Mouse (Mus musculus) forebrain, embryonic 15.5 days (tissue): ENCODE data around the gene Nudt1. TPM values are rescaled to one million over a fixed set of nuclear protein-coding genes. Genes with fewer than 3 reads are reported as not detected.

ENCODE experiments used
- ATAC-seq: fragments of 200-750 bp; cut with Nextera tagmentation; replicated peaks from 2 replicates; pipeline ENCODE4 v1.8.0; 2017; ENCODE audit warnings: mild to moderate bottlenecking, moderate TSS enrichment, moderate library complexity
- H3K27ac ChIP-seq: fragments of 300-500 bp; sonication (generic); replicated peaks from 2 replicates; pipeline ENCODE4 v1.5.1; 2015; ENCODE audit warnings: mild to moderate bottlenecking, inconsistent platforms
- H3K27me3 ChIP-seq: fragments of 300-500 bp; sonication (generic); 2 replicates; pipeline ENCODE4 v1.6.1; 2015; ENCODE audit warnings: inconsistent platforms
- H3K36me3 ChIP-seq: fragments of 300-500 bp; sonication (generic); 2 replicates; pipeline ENCODE4 v1.6.1; 2015; ENCODE audit warnings: mild to moderate bottlenecking, inconsistent platforms
- H3K4me1 ChIP-seq: fragments of 300-500 bp; sonication (generic); 2 replicates; pipeline ENCODE4 v1.6.1; 2015; ENCODE audit warnings: inconsistent platforms
- H3K4me2 ChIP-seq: fragments of 300-500 bp; sonication (generic); replicated peaks from 2 replicates; pipeline ENCODE4 v1.6.1; 2015; ENCODE audit warnings: mild to moderate bottlenecking, inconsistent platforms
- H3K4me3 ChIP-seq: fragments of 300-500 bp; sonication (generic); 2 replicates; pipeline ENCODE4 v1.5.1; 2015; ENCODE audit warnings: mild to moderate bottlenecking, inconsistent platforms
- H3K9ac ChIP-seq: fragments of 300-500 bp; sonication (generic); replicated peaks from 2 replicates; pipeline ENCODE4 v1.6.1; 2015; ENCODE audit warnings: mild to moderate bottlenecking, inconsistent platforms
- H3K9me3 ChIP-seq: fragments of 300-500 bp; sonication (generic); 2 replicates; pipeline ENCODE4 v1.6.1; 2016; ENCODE audit warnings: inconsistent platforms
- WGBS: fragments of 180-500 bp; shearing (Covaris S2); methylation state at CpG from one replicate; pipeline ENCODE4 v1.1.7; 2015; ENCODE audit warnings: mixed read lengths; 5-methylcytosine and 5-hydroxymethylcytosine counted together
- polyA plus RNA-seq: library from polyadenylated mRNA; unstranded; fragments of >200 nt; fragmentation: Nextera tagmentation; extraction: Ambion mirVana; gene quantifications from 2 replicates; pipeline ENCODE4 v1.2.1, GENCODE M21; 2015

Gene Nudt1
- polyA plus RNA-seq, 1 experiment from 2014 or later, result 22.3 TPM

GRCm38 (mm10) chr5:140307602-140308001 is 13.9 kb upstream of the Nudt1 start:
- Histone ChIP-seq H3K9me3 (no peaks in the 10 kb centered on the region), H3K27ac (no peak overlapping the region), H3K4me2 (no peak overlapping the region), H3K4me1 (no peaks in the 10 kb centered on the region), H3K27me3 (no peaks in the 10 kb centered on the region), H3K36me3 (peaks cover 46% of the 10 kb centered on the region), H3K9ac (no peak overlapping the region), H3K4me3 (no peak overlapping the region)
- ATAC-seq, result no peak
- 96% methylated on average over 14 of the region's 14 CpGs for WGBS

- Histone ChIP-seq H3K36me3 (peaks cover 17% of the 10 kb centered on the region; the same call in 1 of the 2 replicates), H3K4me2 (no peak overlapping the region), H3K4me3 (no peak overlapping the region), H3K9ac (no peak overlapping the region), H3K9me3 (no peaks in the 10 kb centered on the region), H3K27ac (no peak overlapping the region), H3K27me3 (no peaks in the 10 kb centered on the region), H3K4me1 (peaks cover 13% of the 10 kb centered on the region)
- WGBS, result 73% methylated on average over 3 of the region's 3 CpGs
- no peak for ATAC-seq
Measured at GRCm38 (mm10) chr5:140316716-140317115, 4.7 kb upstream of the Nudt1 start.

- H3K36me3 ChIP-seq, result no peaks in the 10 kb centered on the region; the same call in 1 of the 2 replicates
- WGBS, result under 1% methylated on average over 17 of the region's 17 CpGs
- ATAC-seq, result peak; percentile 15; the same call in 1 of the 2 replicates
Measured at GRCm38 (mm10) chr5:140321756-140322575, 510 bp downstream of the Nudt1 start.

GRCm38 (mm10) chr5:140324058-140324457 is 2.6 kb downstream of the Nudt1 start:
- Histone ChIP-seq H3K9me3 (no peaks in the 10 kb centered on the region), H3K27me3 (no peaks in the 10 kb centered on the region), H3K4me1 (peaks cover 18% of the 10 kb centered on the region), H3K4me3 (no peak overlapping the region), H3K36me3 (peaks cover 14% of the 10 kb centered on the region), H3K4me2 (no peak overlapping the region), H3K27ac (no peak overlapping the region), H3K9ac (no peak overlapping the region)
- WGBS, result 96% methylated on average over 5 of the region's 5 CpGs
- no peak for ATAC-seq

More at GRCm38 (mm10) chr5:140321756-140322575, 510 bp downstream of the Nudt1 start:
- peaks cover 18% of the 10 kb centered on the region for H3K4me1 ChIP-seq
- no peaks in the 10 kb centered on the region for H3K27me3 ChIP-seq
- peak overlapping the region; percentile 99 for H3K9ac ChIP-seq
- H3K9me3 ChIP-seq, result no peaks in the 10 kb centered on the region
- peak overlapping the region; percentile 74 for H3K27ac ChIP-seq
- peak overlapping the region; percentile 82 for H3K4me2 ChIP-seq
- H3K4me3 ChIP-seq, result peak overlapping the region; percentile 88

GRCm38 (mm10) chr5:140331615-140332512 is 10.4 kb downstream of the Nudt1 start, which contains the start of gene Mrm2:
Gene Mrm2, minus strand, starts transcription at chr5:140331898.
- ATAC-seq, result peak; percentile 84

GRCm38 (mm10) chr5:140332519-140332918 is 11.1 kb downstream of the Nudt1 start:
- no peaks in the 10 kb centered on the region for H3K9me3 ChIP-seq
- peaks cover 16% of the 10 kb centered on the region for H3K36me3 ChIP-seq
- whole genome bisulfite sequencing, result 62% methylated on average over 4 of the region's 4 CpGs
- ATAC-seq, result no peak
- H3K4me3 ChIP-seq, result no peak overlapping the region
- H3K4me2 ChIP-seq, result no peak overlapping the region
- no peak overlapping the region for H3K9ac ChIP-seq
- H3K27ac ChIP-seq, result no peak overlapping the region
- peaks cover 18% of the 10 kb centered on the region for H3K4me1 ChIP-seq
- no peaks in the 10 kb centered on the region for H3K27me3 ChIP-seq

More at GRCm38 (mm10) chr5:140331615-140332512, 10.4 kb downstream of the Nudt1 start, which contains the start of gene Mrm2:
- peak within 1 kb of the TSS; percentile 73 for H3K9ac ChIP-seq
- no peaks in the 10 kb centered on the region for H3K27me3 ChIP-seq
- peak within 1 kb of the TSS; percentile 75 for H3K4me2 ChIP-seq
- no peaks in the 10 kb centered on the region for H3K9me3 ChIP-seq
- peak within 1 kb of the TSS; percentile 83 for H3K27ac ChIP-seq
- H3K36me3 ChIP-seq, result peaks cover 18% of the 10 kb centered on the region
- peak within 1 kb of the TSS; percentile 67 for H3K4me3 ChIP-seq
- WGBS, result under 1% methylated on average over 39 of the region's 39 CpGs
- H3K4me1 ChIP-seq, result peaks cover 18% of the 10 kb centered on the region

GRCm38 (mm10) chr5:140333631-140334030 is 12.2 kb downstream of the Nudt1 start:
- WGBS, result 27% methylated on average over 2 of the region's 2 CpGs
- H3K27me3 ChIP-seq, result no peaks in the 10 kb centered on the region
- no peaks in the 10 kb centered on the region for H3K9me3 ChIP-seq
- H3K36me3 ChIP-seq, result peaks cover 8% of the 10 kb centered on the region; the same call in 1 of the 2 replicates
- ATAC-seq, result no peak
- no peak overlapping the region for H3K9ac ChIP-seq
- H3K4me3 ChIP-seq, result no peak overlapping the region
- H3K4me1 ChIP-seq, result peaks cover 18% of the 10 kb centered on the region
- H3K27ac ChIP-seq, result no peak overlapping the region
- no peak overlapping the region for H3K4me2 ChIP-seq

GRCm38 (mm10) chr5:140336680-140337079 is 15.2 kb downstream of the Nudt1 start:
- Histone ChIP-seq H3K4me2 (no peak overlapping the region), H3K9ac (no peak overlapping the region), H3K36me3 (0 out of 2 replicates have a peak, but pooled peaks cover 7% of the 10 kb centered on the region), H3K27ac (no peak overlapping the region), H3K4me1 (peaks cover 4% of the 10 kb centered on the region), H3K9me3 (no peaks in the 10 kb centered on the region), H3K27me3 (no peaks in the 10 kb centered on the region), H3K4me3 (no peak overlapping the region)
- 73% methylated on average over 1 of the region's 1 CpGs for WGBS
- ATAC-seq, result no peak

- ATAC-seq, result no peak
- Histone ChIP-seq H3K4me2 (no peak overlapping the region), H3K4me3 (no peak overlapping the region), H3K27me3 (no peaks in the 10 kb centered on the region), H3K4me1 (no peaks in the 10 kb centered on the region), H3K27ac (no peak overlapping the region), H3K9me3 (no peaks in the 10 kb centered on the region), H3K9ac (no peak overlapping the region), H3K36me3 (0 out of 2 replicates have a peak, but pooled peaks cover 7% of the 10 kb centered on the region)
- 97% methylated on average over 4 of the region's 4 CpGs for WGBS
Measured at GRCm38 (mm10) chr5:140338779-140339178, 17.3 kb downstream of the Nudt1 start.

GRCm38 (mm10) chr5:140339836-140340235 is 18.4 kb downstream of the Nudt1 start:
- Histone ChIP-seq H3K4me3 (no peak overlapping the region), H3K4me2 (no peak overlapping the region), H3K9ac (no peak overlapping the region), H3K27ac (no peak overlapping the region), H3K27me3 (no peaks in the 10 kb centered on the region), H3K36me3 (peaks cover 10% of the 10 kb centered on the region; the same call in 1 of the 2 replicates), H3K4me1 (no peaks in the 10 kb centered on the region), H3K9me3 (no peaks in the 10 kb centered on the region)
- no peak for ATAC-seq
- 95% methylated on average over 3 of the region's 3 CpGs for WGBS

GRCm38 (mm10) chr5:140342880-140343279 is 21.4 kb downstream of the Nudt1 start:
- Histone ChIP-seq H3K27me3 (no peaks in the 10 kb centered on the region), H3K4me2 (no peak overlapping the region), H3K9ac (no peak overlapping the region), H3K4me3 (no peak overlapping the region), H3K36me3 (peaks cover 10% of the 10 kb centered on the region; the same call in 1 of the 2 replicates), H3K27ac (no peak overlapping the region), H3K9me3 (no peaks in the 10 kb centered on the region), H3K4me1 (no peaks in the 10 kb centered on the region)
- WGBS, result 86% methylated on average over 4 of the region's 4 CpGs
- no peak for ATAC-seq

GRCm38 (mm10) chr5:140345244-140345643 is 23.8 kb downstream of the Nudt1 start:
- no peak overlapping the region for H3K4me2 ChIP-seq
- WGBS, result 94% methylated on average over 4 of the region's 4 CpGs
- no peak for ATAC-seq
- no peak overlapping the region for H3K4me3 ChIP-seq
- no peaks in the 10 kb centered on the region for H3K9me3 ChIP-seq
- H3K36me3 ChIP-seq, result peaks cover 5% of the 10 kb centered on the region; the same call in 1 of the 2 replicates
- no peak overlapping the region for H3K27ac ChIP-seq
- H3K9ac ChIP-seq, result no peak overlapping the region
- no peaks in the 10 kb centered on the region for H3K4me1 ChIP-seq
- H3K27me3 ChIP-seq, result no peaks in the 10 kb centered on the region
